Mouse (Mus musculus) large intestine, adult 2 months (tissue): Measurements from ENCODE around the gene Olfr283. TPM values are rescaled to one million over a fixed set of nuclear protein-coding genes. Genes with fewer than 3 reads are reported as not detected.

Source experiments
- polyA plus RNA-seq: library from polyadenylated mRNA; depleted of rRNA; stranded (reverse); fragments of >200 nt; gene quantifications from 2 replicates; pipeline ENCODE4 v1.2.3, GENCODE M21; 2012; rRNA removed

The Olfr283 gene
- polyA plus RNA-seq, 1 experiment: not detected

Other genes with a start within 250 kb of the Olfr283 start
- 32.8 and 43.9 TPM in 2 replicates for gene Asb8, start 215.3 kb downstream of the Olfr283 start, polyA plus RNA-seq
- 0.33 TPM in 2 replicates for gene Ccdc184, start 213.8 kb downstream of the Olfr283 start, polyA plus RNA-seq
- gene Olfr288, start 185.4 kb downstream of the Olfr283 start, polyA plus RNA-seq: not detected in 2 replicates
- gene Gm44579, start 160.0 kb downstream of the Olfr283 start, polyA plus RNA-seq: 0.07 TPM in 1 of 2 replicates, not detected in the other
- gene Olfr287, start 159.9 kb downstream of the Olfr283 start, polyA plus RNA-seq: 0.27 and 0.40 TPM in 2 replicates
- gene Olfr286, start 146.5 kb downstream of the Olfr283 start, polyA plus RNA-seq: 0.12 and 0.14 TPM in 2 replicates
- gene H1fnt, start 123.7 kb downstream of the Olfr283 start, polyA plus RNA-seq: not detected in 2 replicates
- gene Zfp641, start 84.8 kb downstream of the Olfr283 start, polyA plus RNA-seq: 0.30 and 0.49 TPM in 2 replicates
- not detected in 2 replicates for gene Olfr285, start 63.6 kb downstream of the Olfr283 start, polyA plus RNA-seq
- not detected in 2 replicates for gene Olfr284, start 40.0 kb downstream of the Olfr283 start, polyA plus RNA-seq
- gene Olfr282, start 50.3 kb upstream of the Olfr283 start, polyA plus RNA-seq: not detected in 2 replicates
- not detected in 2 replicates for gene Olfr281, start 71.6 kb upstream of the Olfr283 start, polyA plus RNA-seq
- gene OR5BS1P, start 89.0 kb upstream of the Olfr283 start, polyA plus RNA-seq: not detected in 2 replicates
- not detected in 2 replicates for gene Lalba, start 101.8 kb upstream of the Olfr283 start, polyA plus RNA-seq
- gene Olfr279, start 111.5 kb upstream of the Olfr283 start, polyA plus RNA-seq: not detected in 2 replicates
- gene Kansl2, start 153.3 kb upstream of the Olfr283 start, polyA plus RNA-seq: 30.1 and 33.2 TPM in 2 replicates
- 6.7 and 11.6 TPM in 2 replicates for gene Ccnt1, start 190.0 kb upstream of the Olfr283 start, polyA plus RNA-seq
- 3.6 and 4.5 TPM in 2 replicates for gene 4930415O20Rik, start 190.1 kb upstream of the Olfr283 start, polyA plus RNA-seq
- gene Adcy6, start 229.1 kb upstream of the Olfr283 start, polyA plus RNA-seq: 64.9 and 89.8 TPM in 2 replicates
- 42.6 and 44.5 TPM in 2 replicates for gene Cacnb3, start 249.9 kb upstream of the Olfr283 start, polyA plus RNA-seq